Mouse (Mus musculus): ENCODE measurements around the gene Gm13199. TPM values are rescaled to one million over a fixed set of nuclear protein-coding genes. Genes with fewer than 3 reads are reported as not detected.

Gene Gm13199
- polyA plus RNA-seq, 1 experiment from 2014 or later = 0.22 TPM

- H3K4me3 ChIP-seq (ENCODE audit: low read depth, low read length) = no peak overlapping the region
- 73% methylated on average over 9 of the region's 9 CpGs for WGBS
- no peak for TF ChIP-seq CTCF (IDR thresholded peaks at IDR 0.05; ENCODE audit: low read depth)
Observed at GRCm38 (mm10) chr2:5851116-5851515, 11.6 kb downstream of the Gm13199 start.

GRCm38 (mm10) chr2:5845826-5846225 is 16.9 kb downstream of the Gm13199 start:
- H3K27ac ChIP-seq (ENCODE audit: low read depth, low read length) = peak overlapping the region; percentile 84
- no peaks in the 10 kb centered on the region for H3K9me3 ChIP-seq (ENCODE audit: control insufficient read depth)
- TF ChIP-seq CTCF (IDR thresholded peaks at IDR 0.05; ENCODE audit: low read depth) = no peak
- peaks cover 15% of the 10 kb centered on the region for H3K36me3 ChIP-seq (ENCODE audit: control insufficient read depth, insufficient read depth)
- 18% methylated on average over 4 of the region's 4 CpGs for WGBS
- peak overlapping the region; percentile 83 for H3K4me3 ChIP-seq (ENCODE audit: low read depth, low read length)
- H3K4me1 ChIP-seq (replicated peaks; ENCODE audit: control insufficient read depth, insufficient read depth, low read length) = no peaks in the 10 kb centered on the region; the same call in 1 of the 2 replicates
- H3K27me3 ChIP-seq (replicated peaks; ENCODE audit: control insufficient read depth, insufficient read depth, low read length) = no peaks in the 10 kb centered on the region
- H3K9ac ChIP-seq (ENCODE audit: low read depth, low read length) = peak overlapping the region; percentile 86
- no peak for ATAC-seq
- peak overlapping the region; percentile 76 for H3K4me2 ChIP-seq (replicated peaks; ENCODE audit: low read depth)

More at GRCm38 (mm10) chr2:5851116-5851515, 11.6 kb downstream of the Gm13199 start:
- ATAC-seq = no peak
- Histone ChIP-seq H3K27ac (ENCODE audit: low read depth, low read length) (no peak overlapping the region), H3K27me3 (replicated peaks; ENCODE audit: control insufficient read depth, insufficient read depth, low read length) (no peaks in the 10 kb centered on the region), H3K4me2 (replicated peaks; ENCODE audit: low read depth) (no peak overlapping the region), H3K9ac (ENCODE audit: low read depth, low read length) (no peak overlapping the region), H3K36me3 (ENCODE audit: control insufficient read depth, insufficient read depth) (peaks cover 10% of the 10 kb centered on the region), H3K4me1 (replicated peaks; ENCODE audit: control insufficient read depth, insufficient read depth, low read length) (no peaks in the 10 kb centered on the region; the same call in 1 of the 2 replicates), H3K9me3 (ENCODE audit: control insufficient read depth) (no peaks in the 10 kb centered on the region)

- peak; percentile 95 for ATAC-seq
- H3K9ac ChIP-seq (ENCODE audit: low read depth, low read length) = peak within 1 kb of the TSS; percentile 86
- peak; percentile 89 for TF ChIP-seq CTCF (IDR thresholded peaks at IDR 0.05; ENCODE audit: low read depth)
- H3K4me1 ChIP-seq (replicated peaks; ENCODE audit: control insufficient read depth, insufficient read depth, low read length) = no peaks in the 10 kb centered on the region; the same call in 1 of the 2 replicates
- H3K27ac ChIP-seq (ENCODE audit: low read depth, low read length) = peak within 1 kb of the TSS; percentile 84
- H3K4me2 ChIP-seq (replicated peaks; ENCODE audit: low read depth) = peak within 1 kb of the TSS; percentile 76
- H3K36me3 ChIP-seq (ENCODE audit: control insufficient read depth, insufficient read depth) = peaks cover 21% of the 10 kb centered on the region
- peak within 1 kb of the TSS; percentile 83 for H3K4me3 ChIP-seq (ENCODE audit: low read depth, low read length)
- H3K27me3 ChIP-seq (replicated peaks; ENCODE audit: control insufficient read depth, insufficient read depth, low read length) = no peaks in the 10 kb centered on the region
- no peaks in the 10 kb centered on the region for H3K9me3 ChIP-seq (ENCODE audit: control insufficient read depth)
- under 1% methylated on average over 53 of the region's 53 CpGs for WGBS
Observed at GRCm38 (mm10) chr2:5844873-5845631, 17.7 kb downstream of the Gm13199 start, which contains the start of the genes Nudt5 and Cdc123. TSS of gene Nudt5 (plus strand) at chr2:5845019. TSS of gene Cdc123 (minus strand) at chr2:5845164.

GRCm38 (mm10) chr2:5844181-5844872 is 18.4 kb downstream of the Gm13199 start:
- H3K4me3 ChIP-seq (ENCODE audit: low read depth, low read length) = peak overlapping the region; percentile 83
- H3K27ac ChIP-seq (ENCODE audit: low read depth, low read length) = peak overlapping the region; percentile 84
- H3K4me1 ChIP-seq (replicated peaks; ENCODE audit: control insufficient read depth, insufficient read depth, low read length) = no peaks in the 10 kb centered on the region; the same call in 1 of the 2 replicates
- H3K9me3 ChIP-seq (ENCODE audit: control insufficient read depth) = no peaks in the 10 kb centered on the region
- peak; percentile 37 for TF ChIP-seq CTCF (IDR thresholded peaks at IDR 0.05; ENCODE audit: low read depth)
- H3K36me3 ChIP-seq (ENCODE audit: control insufficient read depth, insufficient read depth) = peaks cover 29% of the 10 kb centered on the region
- no peaks in the 10 kb centered on the region for H3K27me3 ChIP-seq (replicated peaks; ENCODE audit: control insufficient read depth, insufficient read depth, low read length)
- H3K9ac ChIP-seq (ENCODE audit: low read depth, low read length) = peak overlapping the region; percentile 86
- 3% methylated on average over 23 of the region's 23 CpGs for WGBS
- ATAC-seq = no peak; the same call in 1 of the 2 replicates
- peak overlapping the region; percentile 76 for H3K4me2 ChIP-seq (replicated peaks; ENCODE audit: low read depth)

GRCm38 (mm10) chr2:5840815-5841214 is 21.9 kb downstream of the Gm13199 start:
- no peak for TF ChIP-seq CTCF (IDR thresholded peaks at IDR 0.05; ENCODE audit: low read depth)
- H3K4me3 ChIP-seq (ENCODE audit: low read depth, low read length) = no peak overlapping the region
- WGBS = 93% methylated on average over 11 of the region's 11 CpGs
- H3K9ac ChIP-seq (ENCODE audit: low read depth, low read length) = no peak overlapping the region
- H3K9me3 ChIP-seq (ENCODE audit: control insufficient read depth) = no peaks in the 10 kb centered on the region
- peaks cover 49% of the 10 kb centered on the region for H3K36me3 ChIP-seq (ENCODE audit: control insufficient read depth, insufficient read depth)
- H3K27ac ChIP-seq (ENCODE audit: low read depth, low read length) = no peak overlapping the region
- no peaks in the 10 kb centered on the region for H3K4me1 ChIP-seq (replicated peaks; ENCODE audit: control insufficient read depth, insufficient read depth, low read length)
- ATAC-seq = no peak
- H3K27me3 ChIP-seq (replicated peaks; ENCODE audit: control insufficient read depth, insufficient read depth, low read length) = no peaks in the 10 kb centered on the region
- H3K4me2 ChIP-seq (replicated peaks; ENCODE audit: low read depth) = no peak overlapping the region

- Histone ChIP-seq H3K27ac (ENCODE audit: low read depth, low read length) (no peak overlapping the region), H3K4me1 (replicated peaks; ENCODE audit: control insufficient read depth, insufficient read depth, low read length) (no peaks in the 10 kb centered on the region), H3K9me3 (ENCODE audit: control insufficient read depth) (no peaks in the 10 kb centered on the region), H3K36me3 (ENCODE audit: control insufficient read depth, insufficient read depth) (peaks cover 53% of the 10 kb centered on the region), H3K4me2 (replicated peaks; ENCODE audit: low read depth) (no peak overlapping the region), H3K4me3 (ENCODE audit: low read depth, low read length) (no peak overlapping the region), H3K27me3 (replicated peaks; ENCODE audit: control insufficient read depth, insufficient read depth, low read length) (no peaks in the 10 kb centered on the region), H3K9ac (ENCODE audit: low read depth, low read length) (no peak overlapping the region)
- TF ChIP-seq CTCF (IDR thresholded peaks at IDR 0.05; ENCODE audit: low read depth) = no peak
- no peak for ATAC-seq
- 93% methylated on average over 5 of the region's 5 CpGs for WGBS
Observed at GRCm38 (mm10) chr2:5825265-5825913, 37.3 kb downstream of the Gm13199 start.
